Mouse (Mus musculus) liver, embryonic 14.5 days (tissue): Measurements from ENCODE around the gene Sept1. TPM values are rescaled to one million over a fixed set of nuclear protein-coding genes. Genes with fewer than 3 reads are reported as not detected.

Source experiments
- ATAC-seq: fragments of 200-750 bp; cut with Nextera tagmentation; 2 replicates; pipeline ENCODE4 v1.8.0; 2017; ENCODE audit warnings: moderate number of reproducible peaks, mild to moderate bottlenecking, moderate library complexity; ENCODE audit not compliant: insufficient read depth
- DNase-seq, 3 experiments: peaks; one replicate each; pipeline ENCODE4 v3.0.0-alpha.2; 2012 to 2013; ENCODE audit warnings: low read depth in 3 of 3, low spot score in 3 of 3
- H3K27ac ChIP-seq: fragments of 300-500 bp; sonication (generic); 2 replicates; pipeline ENCODE4 v1.5.1; 2014; ENCODE audit warnings: moderate library complexity, mild to moderate bottlenecking, control low read depth, inconsistent platforms
- H3K27me3 ChIP-seq: fragments of 300-500 bp; sonication (generic); 2 replicates; pipeline ENCODE4 v1.6.1; 2014; ENCODE audit warnings: mild to moderate bottlenecking, low read length, moderate library complexity; ENCODE audit not compliant: control insufficient read depth, insufficient read depth
- H3K36me3 ChIP-seq: fragments of 300-500 bp; sonication (generic); replicated peaks from 2 replicates; pipeline ENCODE4 v1.6.1; 2014; ENCODE audit warnings: low read depth; ENCODE audit not compliant: control insufficient read depth, insufficient read depth
- H3K4me1 ChIP-seq, 2 experiments: fragments of 200-500 bp in 1 of 2; fragments of 300-500 bp in 1 of 2; sonication (generic) in 1 of 2; replicated peaks; 2 replicates each; pipeline ENCODE4 v1.6.1; 2012 to 2014; ENCODE audit warnings: antibody characterized with exemption in 1 of 2, inconsistent platforms in 1 of 2, low read length in 1 of 2; ENCODE audit not compliant: control insufficient read depth in 2 of 2, insufficient read depth in 2 of 2
- H3K4me2 ChIP-seq: fragments of 300-500 bp; sonication (generic); 2 replicates; pipeline ENCODE4 v1.6.1; 2014; ENCODE audit warnings: low read depth, mild to moderate bottlenecking, control low read depth, moderate library complexity
- H3K4me3 ChIP-seq, 2 experiments: fragments of 200-500 bp in 1 of 2; fragments of 300-500 bp in 1 of 2; sonication (generic) in 1 of 2; 2 replicates each; pipeline ENCODE4 v1.5.1; 2012 to 2014; ENCODE audit warnings: low read depth in 2 of 2, low read length in 2 of 2, mild to moderate bottlenecking in 2 of 2, control low read depth in 1 of 2, inconsistent platforms in 1 of 2, moderate library complexity in 1 of 2; ENCODE audit not compliant: insufficient read depth in 1 of 2
- H3K9ac ChIP-seq: fragments of 300-500 bp; sonication (generic); replicated peaks from 2 replicates; pipeline ENCODE4 v1.6.1; 2014; ENCODE audit warnings: mild to moderate bottlenecking, control low read depth, moderate library complexity
- H3K9me3 ChIP-seq: fragments of 300-500 bp; sonication (generic); 2 replicates; pipeline ENCODE4 v1.6.1; 2016; ENCODE audit warnings: low read length, mixed read lengths; ENCODE audit not compliant: control insufficient read depth
- CTCF ChIP-seq: IDR thresholded peaks from 2 replicates; pipeline ENCODE4 v1.5.1; 2016; ENCODE audit warnings: antibody characterized with exemption, low read depth, control low read depth
- EP300 ChIP-seq: IDR thresholded peaks from 2 replicates; pipeline ENCODE4 v1.6.1; 2016; ENCODE audit warnings: antibody characterized with exemption, low read depth
- WGBS: fragments of 180-500 bp; shearing (Covaris S2); extraction: QIAGEN DNeasy Blood & Tissue Kit; methylation state at CpG from one replicate; pipeline ENCODE4 v1.1.7; 2014; ENCODE audit not compliant: insufficient replicate concordance; 5-methylcytosine and 5-hydroxymethylcytosine counted together
- polyA plus RNA-seq, 2 experiments: library from polyadenylated mRNA; depleted of rRNA in 1 of 2; stranded (reverse) in 1 of 2; unstranded in 1 of 2; fragments of >200 nt; fragmentation: Nextera tagmentation in 1 of 2; extraction: Ambion mirVana in 1 of 2; gene quantifications; 2 replicates each; pipeline versions ENCODE4 v1.2.1 to v1.2.3; 2012 to 2014

Gene Sept1
- polyA plus RNA-seq, 2 experiments, result 7.0 to 16.1 TPM

- peaks cover 22 to 35% of the 10 kb centered on the region in 2 experiments for H3K4me1 ChIP-seq
- H3K36me3 ChIP-seq, result no peaks in the 10 kb centered on the region
- TF ChIP-seq CTCF (no peak), EP300 (no peak)
- no peaks in the 10 kb centered on the region for H3K9me3 ChIP-seq
- no peak overlapping the region for H3K4me3 ChIP-seq
- H3K27me3 ChIP-seq, result no peaks in the 10 kb centered on the region
- ATAC-seq (no peak), DNase-seq (no peak)
- H3K27ac ChIP-seq, result no peak overlapping the region
- H3K4me2 ChIP-seq, result no peak overlapping the region
- WGBS, result 62% methylated on average over 12 of the region's 12 CpGs
- no peak overlapping the region for H3K9ac ChIP-seq
Measured at GRCm38 (mm10) chr7:127213930-127214329, 19.0 kb downstream of the Sept1 start.

GRCm38 (mm10) chr7:127213485-127213884 is 19.4 kb downstream of the Sept1 start:
- H3K4me2 ChIP-seq, result no peak overlapping the region
- H3K27ac ChIP-seq, result no peak overlapping the region
- H3K27me3 ChIP-seq, result no peaks in the 10 kb centered on the region
- no peak for DNase-seq
- TF ChIP-seq CTCF (peak; percentile 89), EP300 (no peak)
- H3K9me3 ChIP-seq, result no peaks in the 10 kb centered on the region
- H3K9ac ChIP-seq, result no peak overlapping the region
- WGBS, result 41% methylated on average over 7 of the region's 7 CpGs
- ATAC-seq, result no peak
- peaks cover 17 to 31% of the 10 kb centered on the region in 2 experiments for H3K4me1 ChIP-seq
- no peaks in the 10 kb centered on the region for H3K36me3 ChIP-seq
- H3K4me3 ChIP-seq, result no peak overlapping the region

GRCm38 (mm10) chr7:127212432-127213250 is 20.3 kb downstream of the Sept1 start:
- Histone ChIP-seq H3K4me3 (no peak overlapping the region), H3K4me1 (peaks cover 9 to 22% of the 10 kb centered on the region in 2 experiments), H3K9ac (no peak overlapping the region), H3K27ac (no peak overlapping the region), H3K4me2 (no peak overlapping the region), H3K36me3 (no peaks in the 10 kb centered on the region), H3K9me3 (no peaks in the 10 kb centered on the region), H3K27me3 (no peaks in the 10 kb centered on the region)
- ATAC-seq (no peak), DNase-seq (no peak)
- 85% methylated on average over 12 of the region's 12 CpGs for WGBS
- TF ChIP-seq CTCF, result no peak
- no peak for TF ChIP-seq EP300

GRCm38 (mm10) chr7:127211014-127211745 is 21.8 kb downstream of the Sept1 start:
- no peaks in the 10 kb centered on the region for H3K9me3 ChIP-seq

GRCm38 (mm10) chr7:127210266-127210665 is 22.7 kb downstream of the Sept1 start:
- WGBS, result 86% methylated on average over 4 of the region's 4 CpGs
- ATAC-seq (no peak), DNase-seq (no peak)
- H3K9me3 ChIP-seq, result no peaks in the 10 kb centered on the region
- peak overlapping the region; percentile 99 for H3K9ac ChIP-seq
- TF ChIP-seq CTCF (no peak), EP300 (no peak)
- peak overlapping the region; percentile 85 for H3K27ac ChIP-seq
- H3K36me3 ChIP-seq, result no peaks in the 10 kb centered on the region
- H3K27me3 ChIP-seq, result no peaks in the 10 kb centered on the region
- peak overlapping the region in 1 of 2 experiments; percentile 95; a peak in 2 of 4 replicates for H3K4me3 ChIP-seq
- peaks cover 12 to 15% of the 10 kb centered on the region in 2 experiments for H3K4me1 ChIP-seq
- H3K4me2 ChIP-seq, result peak overlapping the region; percentile 91

More at GRCm38 (mm10) chr7:127211014-127211745, 21.8 kb downstream of the Sept1 start:
- no peaks in the 10 kb centered on the region for H3K36me3 ChIP-seq
- H3K27me3 ChIP-seq, result no peaks in the 10 kb centered on the region
- H3K27ac ChIP-seq, result no peak overlapping the region
- no peak overlapping the region for H3K4me2 ChIP-seq
- WGBS, result 64% methylated on average over 5 of the region's 5 CpGs
- DNase-seq (no peak), ATAC-seq (no peak)
- H3K9ac ChIP-seq, result no peak overlapping the region
- H3K4me3 ChIP-seq, result no peak overlapping the region
- H3K4me1 ChIP-seq, result peaks cover 7 to 17% of the 10 kb centered on the region in 2 experiments
- TF ChIP-seq EP300, result no peak
- no peak for TF ChIP-seq CTCF
